Mouse (Mus musculus) right cerebral cortex, postnatal 25 days (tissue): ENCODE data around the gene Pcx.
A peak's percentile ranks its signal among the peaks of the same experiment; 100 is the strongest.

Source experiments
- DNase-seq: peaks from one replicate; pipeline ENCODE4 v3.0.0; 2022

Pcx gene

GRCm38 (mm10) chr19:4509986-4510963, at the start of gene Pcx:
Gene Pcx (plus strand): TSS chr19:4510472.
- DNase-seq: peak; percentile 99

- DNase-seq: no peak
Measured at GRCm38 (mm10) chr19:4461981-4462380, 48.3 kb upstream of the Pcx start.

- no peak for DNase-seq
Measured at GRCm38 (mm10) chr19:4464666-4465065, 45.6 kb upstream of the Pcx start.

GRCm38 (mm10) chr19:4468363-4468762, 41.9 kb upstream of the Pcx start:
- DNase-seq: no peak

GRCm38 (mm10) chr19:4473549-4473948, 36.7 kb upstream of the Pcx start:
- DNase-seq: no peak

- no peak for DNase-seq
Measured at GRCm38 (mm10) chr19:4474739-4475138, 35.5 kb upstream of the Pcx start.

GRCm38 (mm10) chr19:4475224-4475925, 34.9 kb upstream of the Pcx start:
- no peak for DNase-seq

GRCm38 (mm10) chr19:4476601-4477257, 33.5 kb upstream of the Pcx start:
- DNase-seq: peak; percentile 73

GRCm38 (mm10) chr19:4477345-4478189, 32.7 kb upstream of the Pcx start, which contains the start of gene Syt12:
Gene Syt12 (minus strand): TSS chr19:4477447.
- DNase-seq: no peak

- no peak for DNase-seq
Measured at GRCm38 (mm10) chr19:4478190-4478516, 32.1 kb upstream of the Pcx start.

GRCm38 (mm10) chr19:4480041-4480440, 30.2 kb upstream of the Pcx start:
- no peak for DNase-seq

- DNase-seq: peak; percentile 51
Measured at GRCm38 (mm10) chr19:4481326-4481725, 28.9 kb upstream of the Pcx start.

- no peak for DNase-seq
Measured at GRCm38 (mm10) chr19:4482111-4482859, 28.0 kb upstream of the Pcx start.

- no peak for DNase-seq
Measured at GRCm38 (mm10) chr19:4485006-4485405, 25.3 kb upstream of the Pcx start.

GRCm38 (mm10) chr19:4487877-4488276, 22.4 kb upstream of the Pcx start:
- DNase-seq: no peak

- DNase-seq: no peak
Measured at GRCm38 (mm10) chr19:4491080-4491695, 19.1 kb upstream of the Pcx start.

- no peak for DNase-seq
Measured at GRCm38 (mm10) chr19:4492526-4493296, 17.6 kb upstream of the Pcx start.

- no peak for DNase-seq
Measured at GRCm38 (mm10) chr19:4494707-4495106, 15.6 kb upstream of the Pcx start.

GRCm38 (mm10) chr19:4495814-4496213, 14.5 kb upstream of the Pcx start:
- no peak for DNase-seq

- no peak for DNase-seq
Measured at GRCm38 (mm10) chr19:4496535-4497262, 13.6 kb upstream of the Pcx start.
